Mouse (Mus musculus): ENCODE measurements around the gene Ldhc. TPM values are rescaled to one million over a fixed set of nuclear protein-coding genes. Genes with fewer than 3 reads are reported as not detected.
A peak's percentile ranks its signal among the peaks of the same experiment; 100 is the strongest.

Gene Ldhc
- polyA plus RNA-seq, 1 experiment from 2014 or later: not detected

GRCm38 (mm10) chr7:46840787-46841525 lies 20.0 kb upstream of the Ldhc start, which contains the start of gene Ldha:
Ldha (plus strand) TSS chr7:46841475.
- Histone ChIP-seq H3K4me1 (ENCODE audit: insufficient read depth, low read length) (peaks cover 38% of the 10 kb centered on the region), H3K27ac (ENCODE audit: low read length) (0 out of 2 replicates have a peak within 1 kb of the TSS, but pooled peaks have one; percentile 91), H3K27me3 (ENCODE audit: insufficient read depth, low read length) (no peaks in the 10 kb centered on the region), H3K9me3 (ENCODE audit: low read length) (no peaks in the 10 kb centered on the region), H3K36me3 (ENCODE audit: insufficient read depth, low read length) (no peaks in the 10 kb centered on the region), H3K4me2 (replicated peaks; ENCODE audit: low read depth, low read length) (no peak within 1 kb of the TSS), H3K9ac (replicated peaks; ENCODE audit: low read length) (no peak within 1 kb of the TSS), H3K4me3 (ENCODE audit: low read length) (no peak within 1 kb of the TSS)
- no peak for ATAC-seq (ENCODE audit: low FRiP score, low TSS enrichment)
- WGBS: 38% methylated on average over 6 of the region's 6 CpGs

- H3K4me2 ChIP-seq (replicated peaks; ENCODE audit: low read depth, low read length): no peak overlapping the region
- no peak overlapping the region for H3K9ac ChIP-seq (replicated peaks; ENCODE audit: low read length)
- 35% methylated on average over 5 of the region's 5 CpGs for WGBS
- no peak for ATAC-seq (ENCODE audit: low FRiP score, low TSS enrichment)
- H3K36me3 ChIP-seq (ENCODE audit: insufficient read depth, low read length): 0 out of 2 replicates have a peak, but pooled peaks cover under 1% of the 10 kb centered on the region
- H3K27ac ChIP-seq (ENCODE audit: low read length): no peak overlapping the region
- H3K9me3 ChIP-seq (ENCODE audit: low read length): no peaks in the 10 kb centered on the region
- H3K27me3 ChIP-seq (ENCODE audit: insufficient read depth, low read length): no peaks in the 10 kb centered on the region
- peaks cover 45% of the 10 kb centered on the region for H3K4me1 ChIP-seq (ENCODE audit: insufficient read depth, low read length)
- no peak overlapping the region for H3K4me3 ChIP-seq (ENCODE audit: low read length)
Observed at GRCm38 (mm10) chr7:46842278-46842677, 18.7 kb upstream of the Ldhc start.

DNA sequence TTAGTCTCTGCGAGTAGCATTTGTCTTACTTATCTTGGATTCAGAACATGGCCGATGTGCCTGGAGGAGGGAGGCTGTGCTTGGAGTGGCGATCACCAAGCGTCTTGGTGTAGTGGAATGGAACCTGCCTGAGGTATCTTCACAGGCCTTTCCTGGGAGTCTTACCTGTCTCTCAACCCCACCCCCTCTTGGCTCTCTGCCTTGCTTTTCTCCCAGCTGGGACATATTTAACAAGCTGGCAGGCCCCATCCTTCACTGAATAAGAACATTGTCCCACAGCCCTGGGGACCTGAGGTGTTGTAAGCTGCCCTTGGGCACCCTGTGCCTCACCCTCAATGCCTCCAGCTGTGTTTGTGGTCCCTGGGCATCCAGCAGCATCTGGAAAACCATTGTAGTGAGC lies 17.4 kb upstream of the Ldhc start:
- Histone ChIP-seq H3K4me1 (ENCODE audit: insufficient read depth, low read length) (peaks cover 39% of the 10 kb centered on the region), H3K36me3 (ENCODE audit: insufficient read depth, low read length) (peaks cover 11% of the 10 kb centered on the region; the same call in 1 of the 2 replicates), H3K9me3 (ENCODE audit: low read length) (no peaks in the 10 kb centered on the region), H3K27me3 (ENCODE audit: insufficient read depth, low read length) (no peaks in the 10 kb centered on the region), H3K27ac (ENCODE audit: low read length) (no peak overlapping the region), H3K4me2 (replicated peaks; ENCODE audit: low read depth, low read length) (no peak overlapping the region), H3K4me3 (ENCODE audit: low read length) (no peak overlapping the region), H3K9ac (replicated peaks; ENCODE audit: low read length) (no peak overlapping the region)
- 92% methylated on average over 4 of the region's 4 CpGs for WGBS
- no peak for ATAC-seq (ENCODE audit: low FRiP score, low TSS enrichment)

- H3K9me3 ChIP-seq (ENCODE audit: low read length): no peaks in the 10 kb centered on the region
- peak overlapping the region; percentile 91 for H3K4me2 ChIP-seq (replicated peaks; ENCODE audit: low read depth, low read length)
- ATAC-seq (ENCODE audit: low FRiP score, low TSS enrichment): peak; percentile 92
- H3K27ac ChIP-seq (ENCODE audit: low read length): peak overlapping the region; percentile 96
- no peaks in the 10 kb centered on the region for H3K27me3 ChIP-seq (ENCODE audit: insufficient read depth, low read length)
- WGBS: under 1% methylated on average over 51 of the region's 51 CpGs
- H3K4me3 ChIP-seq (ENCODE audit: low read length): peak overlapping the region; percentile 97
- peaks cover 23% of the 10 kb centered on the region for H3K4me1 ChIP-seq (ENCODE audit: insufficient read depth, low read length)
- H3K9ac ChIP-seq (replicated peaks; ENCODE audit: low read length): peak overlapping the region; percentile 95
- peaks cover 29% of the 10 kb centered on the region for H3K36me3 ChIP-seq (ENCODE audit: insufficient read depth, low read length)
Observed at GRCm38 (mm10) chr7:46845211-46845977, 15.6 kb upstream of the Ldhc start.

DNA sequence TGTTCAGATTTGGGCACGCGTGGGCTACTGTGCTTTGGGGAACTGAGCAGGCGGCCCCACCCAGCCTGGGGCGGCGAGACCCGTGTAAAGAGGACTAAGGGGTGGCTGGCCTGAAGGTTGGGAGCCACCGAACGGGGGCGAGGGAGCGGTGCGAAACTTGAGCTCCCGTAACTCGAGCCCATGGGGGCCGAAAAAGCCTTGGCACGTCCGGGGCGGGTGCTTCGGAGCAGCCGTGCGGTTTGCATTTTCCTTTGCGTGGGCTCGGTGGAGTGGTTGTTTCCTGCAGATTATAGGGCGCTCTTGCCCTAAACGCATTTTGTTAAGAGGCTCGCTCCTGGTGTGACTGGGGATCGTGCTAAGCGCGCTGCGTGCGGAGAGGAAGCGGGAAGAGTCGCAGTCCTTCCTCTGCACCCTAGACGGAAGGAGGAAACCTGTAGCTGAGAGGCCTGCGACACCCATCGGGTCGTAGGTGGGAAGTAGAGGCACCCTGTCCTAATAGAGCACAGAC lies 15.0 kb upstream of the Ldhc start:
- H3K27me3 ChIP-seq (ENCODE audit: insufficient read depth, low read length): no peaks in the 10 kb centered on the region
- no peaks in the 10 kb centered on the region for H3K9me3 ChIP-seq (ENCODE audit: low read length)
- WGBS: under 1% methylated on average over 36 of the region's 36 CpGs
- peak; percentile 57 for ATAC-seq (ENCODE audit: low FRiP score, low TSS enrichment)
- peaks cover 23% of the 10 kb centered on the region for H3K4me1 ChIP-seq (ENCODE audit: insufficient read depth, low read length)
- H3K36me3 ChIP-seq (ENCODE audit: insufficient read depth, low read length): peaks cover 34% of the 10 kb centered on the region
- peak overlapping the region; percentile 97 for H3K4me3 ChIP-seq (ENCODE audit: low read length)
- peak overlapping the region; percentile 96 for H3K27ac ChIP-seq (ENCODE audit: low read length)
- H3K9ac ChIP-seq (replicated peaks; ENCODE audit: low read length): peak overlapping the region; percentile 95
- H3K4me2 ChIP-seq (replicated peaks; ENCODE audit: low read depth, low read length): peak overlapping the region; percentile 91

- peak overlapping the region; percentile 96 for H3K27ac ChIP-seq (ENCODE audit: low read length)
- ATAC-seq (ENCODE audit: low FRiP score, low TSS enrichment): peak; percentile 41
- 1% methylated on average over 28 of the region's 28 CpGs for WGBS
- H3K4me3 ChIP-seq (ENCODE audit: low read length): peak overlapping the region; percentile 97
- peaks cover 23% of the 10 kb centered on the region for H3K4me1 ChIP-seq (ENCODE audit: insufficient read depth, low read length)
- H3K27me3 ChIP-seq (ENCODE audit: insufficient read depth, low read length): no peaks in the 10 kb centered on the region
- H3K36me3 ChIP-seq (ENCODE audit: insufficient read depth, low read length): peaks cover 40% of the 10 kb centered on the region
- peak overlapping the region; percentile 91 for H3K4me2 ChIP-seq (replicated peaks; ENCODE audit: low read depth, low read length)
- H3K9me3 ChIP-seq (ENCODE audit: low read length): no peaks in the 10 kb centered on the region
- H3K9ac ChIP-seq (replicated peaks; ENCODE audit: low read length): peak overlapping the region; percentile 95
Observed at GRCm38 (mm10) chr7:46846486-46847244, 14.3 kb upstream of the Ldhc start.

GRCm38 (mm10) chr7:46849287-46849686 lies 11.7 kb upstream of the Ldhc start:
- H3K27me3 ChIP-seq (ENCODE audit: insufficient read depth, low read length): no peaks in the 10 kb centered on the region
- H3K9ac ChIP-seq (replicated peaks; ENCODE audit: low read length): no peak overlapping the region
- peaks cover 20% of the 10 kb centered on the region for H3K4me1 ChIP-seq (ENCODE audit: insufficient read depth, low read length)
- no peak overlapping the region for H3K4me3 ChIP-seq (ENCODE audit: low read length)
- 80% methylated on average over 5 of the region's 5 CpGs for WGBS
- H3K36me3 ChIP-seq (ENCODE audit: insufficient read depth, low read length): peaks cover 63% of the 10 kb centered on the region
- H3K27ac ChIP-seq (ENCODE audit: low read length): no peak overlapping the region
- no peak overlapping the region for H3K4me2 ChIP-seq (replicated peaks; ENCODE audit: low read depth, low read length)
- no peak for ATAC-seq (ENCODE audit: low FRiP score, low TSS enrichment)
- H3K9me3 ChIP-seq (ENCODE audit: low read length): no peaks in the 10 kb centered on the region

DNA sequence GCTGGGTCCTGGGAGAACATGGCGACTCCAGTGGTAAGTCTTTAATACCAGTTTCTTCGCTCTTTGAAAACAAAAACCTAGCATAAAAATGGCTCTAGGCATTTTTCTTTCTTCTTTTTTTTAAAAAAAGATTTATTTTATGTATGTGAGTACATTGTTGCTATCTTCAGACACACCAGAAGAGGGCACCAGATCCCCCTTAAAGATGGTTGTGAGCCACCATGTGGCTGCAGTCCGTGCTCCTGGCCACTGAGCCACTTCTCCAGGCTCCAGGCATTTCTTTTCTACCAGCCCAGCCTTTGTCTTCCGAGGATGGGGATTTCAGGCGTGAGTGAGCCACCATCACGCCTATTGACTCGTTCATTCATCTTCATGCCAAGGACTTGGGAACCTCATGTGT lies 10.0 kb upstream of the Ldhc start:
- H3K9ac ChIP-seq (replicated peaks; ENCODE audit: low read length): no peak overlapping the region
- H3K4me2 ChIP-seq (replicated peaks; ENCODE audit: low read depth, low read length): no peak overlapping the region
- no peaks in the 10 kb centered on the region for H3K9me3 ChIP-seq (ENCODE audit: low read length)
- no peak for ATAC-seq (ENCODE audit: low FRiP score, low TSS enrichment)
- peaks cover 80% of the 10 kb centered on the region for H3K36me3 ChIP-seq (ENCODE audit: insufficient read depth, low read length)
- H3K27ac ChIP-seq (ENCODE audit: low read length): no peak overlapping the region
- no peak overlapping the region for H3K4me3 ChIP-seq (ENCODE audit: low read length)
- WGBS: 88% methylated on average over 7 of the region's 7 CpGs
- peaks cover 12% of the 10 kb centered on the region for H3K4me1 ChIP-seq (ENCODE audit: insufficient read depth, low read length)
- H3K27me3 ChIP-seq (ENCODE audit: insufficient read depth, low read length): no peaks in the 10 kb centered on the region

DNA sequence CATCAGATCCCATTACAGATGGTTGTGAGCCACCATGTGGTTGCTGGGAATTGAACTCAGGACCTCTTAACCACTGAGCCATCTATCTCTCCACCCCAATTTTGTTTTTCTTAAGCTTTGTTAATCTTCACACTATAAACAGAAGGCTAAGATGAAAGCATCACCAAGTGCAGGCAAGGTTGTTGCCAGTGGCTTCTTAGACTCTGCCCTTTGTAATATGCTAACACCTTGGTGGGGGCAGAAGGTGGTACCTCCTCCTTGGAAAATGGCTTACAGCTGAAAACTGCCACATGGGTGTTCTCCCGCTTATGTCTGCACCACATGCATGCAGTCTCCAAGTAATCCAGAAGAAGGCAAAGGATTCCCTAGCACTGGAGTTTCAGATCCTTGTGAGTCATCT lies 8.3 kb upstream of the Ldhc start:
- Histone ChIP-seq H3K27me3 (ENCODE audit: insufficient read depth, low read length) (no peaks in the 10 kb centered on the region), H3K27ac (ENCODE audit: low read length) (no peak overlapping the region), H3K4me3 (ENCODE audit: low read length) (no peak overlapping the region), H3K4me1 (ENCODE audit: insufficient read depth, low read length) (peaks cover 2% of the 10 kb centered on the region), H3K9me3 (ENCODE audit: low read length) (no peaks in the 10 kb centered on the region), H3K4me2 (replicated peaks; ENCODE audit: low read depth, low read length) (no peak overlapping the region), H3K36me3 (ENCODE audit: insufficient read depth, low read length) (peaks cover 79% of the 10 kb centered on the region), H3K9ac (replicated peaks; ENCODE audit: low read length) (no peak overlapping the region)
- 92% methylated on average over 1 of the region's 1 CpGs for WGBS
- no peak for ATAC-seq (ENCODE audit: low FRiP score, low TSS enrichment)
